Mouse (Mus musculus) B cell, adult 2 months (primary cell): ENCODE data around the gene 2810006K23Rik.
"Not testable (repeated sequence)": the region's sequence is repeated elsewhere in the genome, so short reads cannot be mapped to it uniquely, and the experiment has no call there.

Experiments
- DNase-seq, 2 experiments: peaks; one replicate each; pipeline ENCODE4 v3.0.0; 2022

The 2810006K23Rik gene

GRCm38 (mm10) chr5:124327510-124328364, at the start of gene 2810006K23Rik, which contains the start of gene Mphosph9:
Gene 2810006K23Rik (plus strand): TSS chr5:124328089.
Gene Mphosph9 (minus strand): TSS chr5:124327972.
- DNase-seq = peak; percentile 98

- no peak for DNase-seq
These were observed 45.0 kb upstream of the 2810006K23Rik start for GRCm38 (mm10) chr5:124282854-124283253.

DNA sequence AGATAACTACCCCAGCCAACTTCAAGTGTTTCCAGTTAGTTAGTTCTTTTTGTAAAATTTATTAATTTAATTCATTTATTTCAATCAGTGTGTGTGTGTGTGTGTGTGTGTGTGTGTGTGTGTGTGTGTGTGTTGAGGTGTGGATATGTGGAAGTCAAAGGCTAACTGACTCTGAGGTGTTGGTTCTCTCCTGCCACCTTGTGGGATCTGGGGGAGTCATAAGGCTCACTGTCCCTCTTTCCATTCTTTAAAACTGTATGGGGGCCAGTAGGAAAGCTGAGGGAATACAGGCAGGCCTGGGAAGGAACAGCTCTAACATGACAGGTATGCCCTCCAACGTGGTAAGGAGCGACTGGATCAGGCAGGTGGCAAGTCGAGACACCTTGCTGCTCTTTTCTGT, 43.6 kb upstream of the 2810006K23Rik start:
- DNase-seq = peak in 1 of 2 experiments; percentile 5

GRCm38 (mm10) chr5:124287616-124288247, 40.2 kb upstream of the 2810006K23Rik start:
- peak; percentile 6 to 26 for DNase-seq

GRCm38 (mm10) chr5:124290216-124290615, 37.7 kb upstream of the 2810006K23Rik start:
- DNase-seq = no peak

- no peak for DNase-seq
These were observed 33.9 kb upstream of the 2810006K23Rik start for GRCm38 (mm10) chr5:124293967-124294366.

GRCm38 (mm10) chr5:124296475-124296874, 31.4 kb upstream of the 2810006K23Rik start:
- DNase-seq = no peak

DNA sequence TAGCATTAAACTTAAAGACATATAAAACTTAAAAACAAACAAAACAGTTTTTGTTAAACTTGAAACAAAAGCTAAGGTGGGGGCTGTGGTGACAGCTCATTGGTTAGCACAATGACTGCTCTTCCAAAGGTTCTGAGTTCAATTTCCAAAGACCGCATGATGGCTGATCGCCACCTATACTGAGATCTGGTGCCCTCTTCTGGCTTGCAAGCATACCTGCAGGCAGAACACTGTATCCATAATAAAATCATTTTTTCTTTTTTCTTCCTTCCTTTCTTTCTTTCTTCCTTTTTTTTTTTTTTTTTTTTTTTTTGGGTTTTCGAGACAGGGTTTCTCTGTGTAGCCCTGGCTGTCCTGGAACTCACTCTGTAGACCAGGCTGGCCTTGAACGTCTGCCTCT, 28.6 kb upstream of the 2810006K23Rik start:
- peak; percentile 28 to 34 for DNase-seq

GRCm38 (mm10) chr5:124300132-124300531, 27.8 kb upstream of the 2810006K23Rik start:
- DNase-seq = no peak

- DNase-seq = not testable (repeated sequence)
These were observed 25.0 kb upstream of the 2810006K23Rik start for GRCm38 (mm10) chr5:124302853-124303252.

GRCm38 (mm10) chr5:124309155-124309554, 18.7 kb upstream of the 2810006K23Rik start:
- DNase-seq = no peak

GRCm38 (mm10) chr5:124310091-124310490, 17.8 kb upstream of the 2810006K23Rik start:
- DNase-seq = no peak

DNA sequence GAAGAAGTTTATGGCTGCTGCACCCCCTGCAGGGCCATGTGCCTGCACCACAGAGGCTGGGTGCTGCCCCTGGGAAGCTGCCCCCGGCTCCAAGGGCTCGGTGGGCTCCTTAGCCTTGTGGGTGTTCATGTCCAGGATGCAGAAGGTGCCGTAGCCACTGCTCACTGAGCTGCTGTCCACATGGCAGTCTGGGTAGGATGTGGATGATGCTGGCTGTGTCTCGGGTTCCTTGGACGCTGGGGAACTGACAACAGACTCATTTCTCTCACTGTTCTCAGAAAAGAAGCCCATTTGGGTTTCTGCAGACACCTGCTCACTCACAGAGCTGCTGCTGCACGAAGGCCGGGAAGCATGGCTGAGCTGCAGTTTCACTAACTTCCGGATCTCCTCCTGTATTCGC, 12.4 kb upstream of the 2810006K23Rik start:
- DNase-seq = no peak

DNA sequence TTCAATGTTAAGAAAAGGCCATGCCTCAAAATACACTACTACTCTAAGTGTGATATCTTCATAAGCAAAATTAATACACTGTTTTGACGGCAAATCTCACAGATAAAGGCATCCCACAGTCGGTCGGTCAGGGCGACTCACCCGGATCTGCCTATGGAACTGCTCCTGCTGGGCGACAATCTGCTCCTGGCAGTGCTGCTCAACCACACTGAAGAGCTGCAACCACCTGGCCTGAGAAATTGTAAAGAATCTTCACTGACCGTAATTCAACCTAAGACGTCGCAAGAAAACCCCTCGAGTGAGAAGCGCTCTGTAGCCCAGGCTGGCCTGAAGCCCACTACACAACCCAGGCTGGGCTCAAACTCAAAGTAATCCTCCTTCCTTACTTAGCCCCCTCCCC, 11.9 kb upstream of the 2810006K23Rik start:
- DNase-seq = no peak

GRCm38 (mm10) chr5:124317648-124318047, 10.2 kb upstream of the 2810006K23Rik start:
- no peak for DNase-seq

GRCm38 (mm10) chr5:124326829-124327228, 1.1 kb upstream of the 2810006K23Rik start:
- DNase-seq = peak; percentile 17 to 32

GRCm38 (mm10) chr5:124330086-124330485, 2.2 kb downstream of the 2810006K23Rik start:
- no peak for DNase-seq

GRCm38 (mm10) chr5:124334392-124334791, 6.5 kb downstream of the 2810006K23Rik start:
- no peak for DNase-seq

DNA sequence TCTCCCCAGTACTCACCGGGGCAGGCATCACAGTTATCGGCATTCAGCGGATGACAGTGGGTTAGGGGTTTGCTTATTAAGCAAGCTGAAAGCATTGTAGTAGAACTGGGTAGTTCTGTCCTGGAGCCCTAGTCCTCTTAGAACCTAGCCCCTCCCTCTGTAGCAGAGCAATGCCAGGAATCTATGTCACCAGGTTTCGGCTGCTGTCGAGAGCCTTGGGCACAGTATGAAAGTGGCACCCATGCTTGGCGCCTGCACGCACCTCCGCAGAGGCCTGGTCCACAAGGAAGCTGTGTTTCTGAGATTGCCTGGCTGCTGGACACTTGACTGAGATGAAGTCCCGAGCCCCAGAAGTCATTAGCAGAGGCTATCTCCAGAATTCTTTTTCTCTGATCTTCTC, 9.2 kb downstream of the 2810006K23Rik start:
- DNase-seq = no peak

GRCm38 (mm10) chr5:124337909-124338308, 10.0 kb downstream of the 2810006K23Rik start:
- no peak for DNase-seq

DNA sequence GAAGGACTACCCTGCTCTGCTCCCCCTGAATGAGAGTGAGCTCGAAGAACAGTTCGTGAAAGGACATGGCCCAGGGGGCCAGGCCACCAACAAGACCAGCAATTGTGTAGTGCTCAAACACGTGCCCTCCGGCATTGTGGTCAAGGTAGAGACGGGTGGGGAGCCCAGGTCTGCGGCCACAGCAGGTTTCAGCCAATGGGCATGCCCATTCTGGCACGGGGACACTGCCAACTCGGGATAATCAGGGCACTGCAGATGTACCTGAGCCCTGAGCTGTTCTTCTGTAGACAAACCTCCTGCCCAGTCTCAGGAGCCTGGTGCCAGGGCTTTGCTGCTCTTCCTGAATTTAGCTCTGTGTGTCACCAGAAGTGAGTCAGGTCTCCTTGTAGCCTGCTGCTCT, 10.9 kb downstream of the 2810006K23Rik start:
- no peak for DNase-seq

GRCm38 (mm10) chr5:124341753-124342339, 14.0 kb downstream of the 2810006K23Rik start:
- DNase-seq = peak; percentile 36 to 37

- no peak for DNase-seq
These were observed 15.0 kb downstream of the 2810006K23Rik start for GRCm38 (mm10) chr5:124342897-124343296.

GRCm38 (mm10) chr5:124349196-124349595, 21.3 kb downstream of the 2810006K23Rik start:
- no peak for DNase-seq
